Comparison of ENCODE assay signal across 12 mouse cellular contexts in genomic region chr1:87142456-87142855, GRCm38 (mm10). TPM values are rescaled to one million over a fixed set of nuclear protein-coding genes. Genes with fewer than 3 reads are reported as not detected.
DNase-seq lines count a peak whose midpoint lies in the region; ATAC-seq and TF ChIP-seq lines count a peak whose summit lies in the region.
"Had no signal": no experiment of that assay in that cellular context is flagged by ENCODE, and none has a peak within 500 bp of the region (broad histone marks: within the 10 kb centered on the region; RNA-seq: fewer than 3 reads in every experiment).

No protein-coding gene starts in this region.

- peak; percentile 67; the same call in 1 of the 2 replicates for ATAC-seq in hindbrain, embryonic 14.5 days (ENCODE audit: low FRiP score)
- no peak for ATAC-seq in kidney, embryonic 15.5 days (replicated peaks; ENCODE audit: low FRiP score)

- no peak for TF ChIP-seq CTCF in layer of hippocampus, adult 2 months (conservative IDR thresholded peaks at IDR 0.05)

- H3K9me3 ChIP-seq in hindbrain, embryonic 14.5 days (ENCODE audit: control insufficient read depth, low read length), result no peaks in the 10 kb centered on the region
- H3K9me3 ChIP-seq in kidney, embryonic 15.5 days (replicated peaks), result no peaks in the 10 kb centered on the region
- H3K9me3 ChIP-seq: heart, embryonic 13.5 days; lung, embryonic 15.5 days had no signal

- no peak overlapping the region for H3K9ac ChIP-seq in hindbrain, embryonic 14.5 days
- no peak overlapping the region for H3K9ac ChIP-seq in kidney, embryonic 15.5 days
- H3K9ac ChIP-seq: heart, embryonic 13.5 days; lung, embryonic 15.5 days had no signal

- no peak overlapping the region for H3K4me2 ChIP-seq in hindbrain, embryonic 14.5 days (replicated peaks)
- no peak overlapping the region for H3K4me2 ChIP-seq in kidney, embryonic 15.5 days
- H3K4me2 ChIP-seq: heart, embryonic 13.5 days; lung, embryonic 15.5 days had no signal

- H3K36me3 ChIP-seq in hindbrain, embryonic 14.5 days (replicated peaks; ENCODE audit: control insufficient read depth, insufficient read depth), result no peaks in the 10 kb centered on the region
- H3K36me3 ChIP-seq in kidney, embryonic 15.5 days, result no peaks in the 10 kb centered on the region
- H3K36me3 ChIP-seq: heart, embryonic 13.5 days; lung, embryonic 15.5 days had no signal

- H3K4me3 ChIP-seq in layer of hippocampus, adult 2 months, result no peak overlapping the region
- H3K4me3 ChIP-seq in hindbrain, embryonic 14.5 days (replicated peaks; ENCODE audit: low read length), result no peak overlapping the region
- H3K4me3 ChIP-seq in kidney, embryonic 15.5 days (replicated peaks), result no peak overlapping the region
- H3K4me3 ChIP-seq: heart, embryonic 13.5 days; lung, embryonic 15.5 days had no signal

- peaks cover 18% of the 10 kb centered on the region; the same call in 1 of the 2 replicates for H3K4me1 ChIP-seq in hindbrain, embryonic 14.5 days (replicated peaks; ENCODE audit: control insufficient read depth, insufficient read depth, low read length)
- H3K4me1 ChIP-seq in kidney, embryonic 15.5 days, result no peaks in the 10 kb centered on the region
- H3K4me1 ChIP-seq: heart, embryonic 13.5 days; lung, embryonic 15.5 days had no signal

- WGBS in hindbrain, embryonic 14.5 days, result 42% methylated on average over 9 of the region's 9 CpGs
- 58% methylated on average over 9 of the region's 9 CpGs for WGBS in kidney, embryonic 15.5 days

- no peaks in the 10 kb centered on the region for H3K27me3 ChIP-seq in hindbrain, embryonic 14.5 days (ENCODE audit: control insufficient read depth, insufficient read depth, low read length)
- peaks cover 5% of the 10 kb centered on the region; the same call in 1 of the 2 replicates for H3K27me3 ChIP-seq in kidney, embryonic 15.5 days
- H3K27me3 ChIP-seq: lung, embryonic 15.5 days had no signal

- no peak overlapping the region for H3K27ac ChIP-seq in layer of hippocampus, adult 2 months
- H3K27ac ChIP-seq in hindbrain, embryonic 14.5 days, result no peak overlapping the region
- H3K27ac ChIP-seq in kidney, embryonic 15.5 days, result no peak overlapping the region
- H3K27ac ChIP-seq: heart, embryonic 13.5 days; lung, embryonic 15.5 days had no signal

- DNase-seq in layer of hippocampus, postnatal 14 days (ENCODE audit: low spot score in 2 of 2), result peak; percentile 19 to 34
- DNase-seq in layer of hippocampus, adult 2 months (ENCODE audit: low spot score in 2 of 2), result no peak
- DNase-seq in adrenal gland, adult 8-10 months, result peak; percentile 86
- no peak for DNase-seq in hindbrain, embryonic 14.5 days (ENCODE audit: low spot score)
- DNase-seq in retina, postnatal 1 day, result peak; percentile 19
- DNase-seq in left cerebral cortex, adult 11 months (ENCODE audit: low spot score), result no peak
- no peak for DNase-seq in right cerebral cortex, adult 2 months (ENCODE audit: low spot score in 2 of 2)

RNA-seq across cellular contexts. Expression of gene Ecel1, which starts 13.9 kb away (rescaled TPM):
- 1 to 10 TPM; 3.6 to 4.4 TPM for total RNA-seq in layer of hippocampus, postnatal 14 days (2021)
- total RNA-seq in layer of hippocampus, adult 2 months (2021), result 1 to 10 TPM; 1.6 TPM
- 10 to 100 TPM in 1 of 4 experiments, 1 to 10 TPM in 1, under 1 TPM in 2; 0.44 to 10.2 (median 4.1) TPM for total RNA-seq in adrenal gland, adult 8-10 months (2022)
- 41.7 and 44.0 TPM in 2 replicates for polyA plus RNA-seq in hindbrain, embryonic 14.5 days (2014; fragmentation: Nextera tagmentation; extraction: Ambion mirVana)
- polyA plus RNA-seq in kidney, embryonic 15.5 days (2015; fragmentation: Nextera tagmentation; extraction: Ambion mirVana), result 1.3 and 3.8 TPM in 2 replicates

RNA-seq across cellular contexts. Expression of gene Akp3, which starts 17.7 kb away (rescaled TPM):
- total RNA-seq in layer of hippocampus, postnatal 14 days (2021), result not detected
- not detected for total RNA-seq in layer of hippocampus, adult 2 months (2021)
- total RNA-seq in adrenal gland, adult 8-10 months (2022), result not detected
- not detected in 2 replicates for polyA plus RNA-seq in hindbrain, embryonic 14.5 days (2014; fragmentation: Nextera tagmentation; extraction: Ambion mirVana)
- not detected in 2 replicates for polyA plus RNA-seq in kidney, embryonic 15.5 days (2015; fragmentation: Nextera tagmentation; extraction: Ambion mirVana)
- total RNA-seq: layer of hippocampus, postnatal 10 days had no signal
- polyA plus RNA-seq: heart, embryonic 13.5 days; lung, embryonic 15.5 days had no signal

RNA-seq across cellular contexts. Expression of gene Prss56, which starts 40.7 kb away (rescaled TPM):
- under 1 TPM; 0.62 to 0.91 TPM for total RNA-seq in layer of hippocampus, postnatal 14 days (2021)
- total RNA-seq in layer of hippocampus, adult 2 months (2021), result under 1 TPM; 0.15 to 0.22 TPM
- total RNA-seq in adrenal gland, adult 8-10 months (2022), result not detected
- 4.0 and 5.1 TPM in 2 replicates for polyA plus RNA-seq in hindbrain, embryonic 14.5 days (2014; fragmentation: Nextera tagmentation; extraction: Ambion mirVana)
- 0.09 TPM in 1 of 2 replicates, not detected in the other for polyA plus RNA-seq in kidney, embryonic 15.5 days (2015; fragmentation: Nextera tagmentation; extraction: Ambion mirVana)
- polyA plus RNA-seq: lung, embryonic 15.5 days had no signal

RNA-seq across cellular contexts. Expression of gene Alpi, which starts 41.0 kb away (rescaled TPM):
- total RNA-seq in layer of hippocampus, postnatal 14 days (2021), result under 1 TPM in 1 of 2 experiments, not detected in 1; 0.14 TPM
- under 1 TPM in 1 of 2 experiments, not detected in 1; 0.15 TPM for total RNA-seq in layer of hippocampus, adult 2 months (2021)
- not detected for total RNA-seq in adrenal gland, adult 8-10 months (2022)
- polyA plus RNA-seq in hindbrain, embryonic 14.5 days (2014; fragmentation: Nextera tagmentation; extraction: Ambion mirVana), result not detected in 2 replicates
- not detected in 2 replicates for polyA plus RNA-seq in kidney, embryonic 15.5 days (2015; fragmentation: Nextera tagmentation; extraction: Ambion mirVana)
- total RNA-seq: layer of hippocampus, postnatal 10 days had no signal
- polyA plus RNA-seq: cerebellum, adult 2 months; heart, embryonic 13.5 days had no signal

RNA-seq across cellular contexts. Expression of gene Chrnd, which starts 48.0 kb away (rescaled TPM):
- total RNA-seq in layer of hippocampus, postnatal 14 days (2021), result not detected
- total RNA-seq in layer of hippocampus, adult 2 months (2021), result not detected
- not detected for total RNA-seq in adrenal gland, adult 8-10 months (2022)
- polyA plus RNA-seq in hindbrain, embryonic 14.5 days (2014; fragmentation: Nextera tagmentation; extraction: Ambion mirVana), result not detected in 2 replicates
- 1.1 and 1.6 TPM in 2 replicates for polyA plus RNA-seq in kidney, embryonic 15.5 days (2015; fragmentation: Nextera tagmentation; extraction: Ambion mirVana)
- total RNA-seq: layer of hippocampus, postnatal 10 days had no signal
- polyA plus RNA-seq: cerebellum, adult 2 months; heart, embryonic 13.5 days had no signal

Comparison
In these comparisons a context has a peak if more than half of its experiments do, and no peak if none do; other contexts are left out.
1. DNase-seq: peak in layer of hippocampus, postnatal 14 days (2 of 2), adrenal gland, adult 8-10 months (single experiment) and retina, postnatal 1 day (single experiment); none in layer of hippocampus, adult 2 months (0 of 2), hindbrain, embryonic 14.5 days (single experiment), left cerebral cortex, adult 11 months (single experiment) and right cerebral cortex, adult 2 months (0 of 2).